Mouse (Mus musculus) midbrain, embryonic 16.5 days (tissue): ENCODE measurements around the gene Kcnj4. TPM values are rescaled to one million over a fixed set of nuclear protein-coding genes. Genes with fewer than 3 reads are reported as not detected.
A peak's percentile ranks its signal among the peaks of the same experiment; 100 is the strongest.
"Not testable (repeated sequence)": the region's sequence is repeated elsewhere in the genome, so short reads cannot be mapped to it uniquely, and the experiment has no call there.

Source experiments
- ATAC-seq: fragments of 200-750 bp; cut with Nextera tagmentation; 2 replicates; pipeline ENCODE4 v1.8.0; 2017; ENCODE audit warnings: moderate TSS enrichment
- H3K27ac ChIP-seq: fragments of 300-500 bp; sonication (generic); 2 replicates; pipeline ENCODE4 v1.5.1; 2014; ENCODE audit warnings: mild to moderate bottlenecking, low read length, mixed read lengths
- H3K27me3 ChIP-seq: fragments of 300-500 bp; sonication (generic); 2 replicates; pipeline ENCODE4 v1.6.1; 2014; ENCODE audit warnings: low read depth, low read length, mixed read lengths; ENCODE audit not compliant: control insufficient read depth, insufficient read depth
- H3K36me3 ChIP-seq: fragments of 300-500 bp; sonication (generic); 2 replicates; pipeline ENCODE4 v1.6.1; 2014; ENCODE audit warnings: mild to moderate bottlenecking, low read length, moderate library complexity, mixed read lengths; ENCODE audit not compliant: control insufficient read depth, insufficient read depth
- H3K4me1 ChIP-seq: fragments of 300-500 bp; sonication (generic); 2 replicates; pipeline ENCODE4 v1.6.1; 2014; ENCODE audit warnings: mild to moderate bottlenecking, low read length, mixed read lengths; ENCODE audit not compliant: control insufficient read depth, insufficient read depth
- H3K4me2 ChIP-seq: fragments of 300-500 bp; sonication (generic); 2 replicates; pipeline ENCODE4 v1.6.1; 2014; ENCODE audit warnings: mild to moderate bottlenecking, low read length, mixed read lengths
- H3K4me3 ChIP-seq: fragments of 300-500 bp; sonication (generic); 2 replicates; pipeline ENCODE4 v1.5.1; 2014; ENCODE audit warnings: low read depth, mild to moderate bottlenecking, low read length, moderate library complexity, mixed read lengths
- H3K9ac ChIP-seq: fragments of 300-500 bp; sonication (generic); 2 replicates; pipeline ENCODE4 v1.6.1; 2014; ENCODE audit warnings: low read depth, low read length, mixed read lengths
- H3K9me3 ChIP-seq: fragments of 300-500 bp; sonication (generic); replicated peaks from 2 replicates; pipeline ENCODE4 v1.6.1; 2014; ENCODE audit warnings: mild to moderate bottlenecking, low read length, mixed read lengths; ENCODE audit not compliant: control insufficient read depth, poor library complexity, severe bottlenecking
- WGBS: fragments of 180-500 bp; shearing (Covaris S2); extraction: QIAGEN DNeasy Blood & Tissue Kit; methylation state at CpG from one replicate; pipeline ENCODE4 v1.1.7; 2014; 5-methylcytosine and 5-hydroxymethylcytosine counted together
- polyA plus RNA-seq: library from polyadenylated mRNA; unstranded; fragments of >200 nt; fragmentation: Nextera tagmentation; extraction: Ambion mirVana; gene quantifications from 2 replicates; pipeline ENCODE4 v1.2.1, GENCODE M21; 2015

The Kcnj4 gene
- polyA plus RNA-seq, 1 experiment from 2014 or later = not detected

- Histone ChIP-seq H3K36me3 (no peaks in the 10 kb centered on the region), H3K9ac (no peak overlapping the region), H3K4me3 (no peak overlapping the region), H3K4me2 (no peak overlapping the region), H3K27me3 (no peaks in the 10 kb centered on the region), H3K27ac (no peak overlapping the region), H3K4me1 (peaks cover 7% of the 10 kb centered on the region; the same call in 1 of the 2 replicates), H3K9me3 (no peaks in the 10 kb centered on the region; the same call in 1 of the 2 replicates)
- WGBS = 94% methylated on average over 5 of the region's 5 CpGs
- no peak for ATAC-seq
Observed at GRCm38 (mm10) chr15:79473042-79473441, 32.0 kb downstream of the Kcnj4 start.

DNA sequence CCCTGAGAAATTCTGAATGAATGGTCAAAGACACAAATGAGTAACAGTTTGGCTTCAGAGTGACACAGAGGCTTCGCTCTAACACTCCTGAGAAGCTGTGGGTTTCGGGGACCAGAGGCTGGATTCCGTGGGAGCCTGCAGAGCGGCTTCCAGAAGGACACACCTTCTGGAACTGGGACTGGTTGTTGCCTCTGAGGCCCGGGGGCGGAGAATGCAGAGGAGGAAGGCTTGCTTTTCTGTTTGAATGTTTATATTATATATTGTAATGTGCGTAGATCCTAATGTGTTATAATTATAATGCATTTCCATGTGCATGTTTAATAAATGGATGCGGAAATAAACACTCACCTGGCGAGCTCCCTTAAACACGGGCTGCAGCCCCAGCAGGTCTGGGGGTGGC, 33.9 kb downstream of the Kcnj4 start:
- ATAC-seq = no peak
- H3K4me2 ChIP-seq = peak overlapping the region; percentile 46
- no peaks in the 10 kb centered on the region; the same call in 1 of the 2 replicates for H3K9me3 ChIP-seq
- peaks cover 7% of the 10 kb centered on the region; the same call in 1 of the 2 replicates for H3K4me1 ChIP-seq
- 54% methylated on average over 10 of the region's 10 CpGs for WGBS
- H3K36me3 ChIP-seq = no peaks in the 10 kb centered on the region
- no peaks in the 10 kb centered on the region for H3K27me3 ChIP-seq
- H3K27ac ChIP-seq = no peak overlapping the region
- H3K9ac ChIP-seq = peak overlapping the region; percentile 50
- peak overlapping the region; percentile 23 for H3K4me3 ChIP-seq

DNA sequence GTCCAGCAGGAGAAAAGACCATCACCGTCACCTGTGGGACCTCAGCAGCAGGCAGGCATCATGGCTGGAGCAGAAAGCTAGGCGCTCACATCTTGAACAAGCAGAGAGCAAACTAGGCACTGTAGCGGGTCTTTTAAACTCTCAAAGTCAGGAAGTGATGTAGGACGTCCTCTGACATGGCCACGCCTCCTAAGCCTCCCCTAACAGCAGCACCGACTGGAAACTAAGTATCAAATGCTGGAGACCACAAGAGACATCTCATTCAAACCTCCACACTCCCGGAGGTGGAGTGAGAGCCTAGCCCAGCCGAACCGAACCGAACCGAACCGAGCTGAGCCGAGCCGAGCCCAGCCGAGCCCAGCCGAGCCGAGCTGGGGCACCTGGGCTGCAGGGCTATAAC, 34.5 kb downstream of the Kcnj4 start:
- Histone ChIP-seq H3K4me2 (peak overlapping the region; percentile 46), H3K4me3 (peak overlapping the region; percentile 23), H3K4me1 (peaks cover 7% of the 10 kb centered on the region; the same call in 1 of the 2 replicates), H3K9ac (peak overlapping the region; percentile 50), H3K27me3 (no peaks in the 10 kb centered on the region), H3K36me3 (no peaks in the 10 kb centered on the region), H3K27ac (no peak overlapping the region), H3K9me3 (no peaks in the 10 kb centered on the region; the same call in 1 of the 2 replicates)
- no peak for ATAC-seq
- 29% methylated on average over 17 of the region's 17 CpGs for WGBS

- peaks cover 7% of the 10 kb centered on the region; the same call in 1 of the 2 replicates for H3K4me1 ChIP-seq
- no peak overlapping the region for H3K4me3 ChIP-seq
- 72% methylated on average over 5 of the region's 5 CpGs for WGBS
- H3K9ac ChIP-seq = no peak overlapping the region
- H3K27ac ChIP-seq = no peak overlapping the region
- no peak for ATAC-seq
- H3K27me3 ChIP-seq = no peaks in the 10 kb centered on the region
- no peaks in the 10 kb centered on the region for H3K36me3 ChIP-seq
- H3K9me3 ChIP-seq = no peaks in the 10 kb centered on the region
- no peak overlapping the region for H3K4me2 ChIP-seq
Observed at GRCm38 (mm10) chr15:79469577-79469976, 35.5 kb downstream of the Kcnj4 start.

DNA sequence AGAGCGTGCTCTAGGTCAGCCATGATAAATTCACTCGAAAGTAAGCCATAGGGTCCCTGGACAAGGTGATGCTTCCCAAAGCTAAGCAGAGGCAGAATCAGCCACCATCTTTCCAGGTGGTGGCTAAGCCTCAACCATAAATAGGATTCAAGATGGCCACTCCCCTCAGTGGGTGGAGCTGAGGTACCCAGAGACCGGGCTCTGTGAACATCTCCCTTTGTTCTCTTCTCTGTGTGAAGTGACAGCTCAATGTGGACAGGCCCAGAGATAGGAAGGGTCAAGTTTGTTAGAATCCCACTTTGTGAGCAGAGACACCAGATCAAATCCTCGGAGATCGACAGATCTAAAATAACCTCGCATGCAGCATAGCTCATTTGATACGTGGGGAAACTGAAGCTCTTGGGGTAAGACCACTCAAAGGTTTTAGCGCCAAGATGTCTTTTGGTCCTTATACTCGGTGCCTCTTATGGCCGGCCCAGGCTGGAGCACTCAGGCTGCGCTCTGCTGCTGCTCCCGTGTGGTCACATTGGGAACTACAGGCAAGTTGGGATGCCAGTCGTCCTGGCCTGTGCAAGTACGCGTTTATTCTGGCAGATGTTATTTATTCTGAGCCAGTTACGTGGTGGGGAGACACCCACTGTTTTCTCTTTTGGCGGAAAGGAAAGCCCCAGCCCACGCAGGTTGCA, 38.3 kb downstream of the Kcnj4 start:
- H3K4me3 ChIP-seq = no peak overlapping the region
- no peak overlapping the region for H3K4me2 ChIP-seq
- peaks cover 7% of the 10 kb centered on the region; the same call in 1 of the 2 replicates for H3K4me1 ChIP-seq
- no peaks in the 10 kb centered on the region for H3K27me3 ChIP-seq
- no peak overlapping the region for H3K27ac ChIP-seq
- ATAC-seq = peak; percentile 87
- no peak overlapping the region for H3K9ac ChIP-seq
- no peaks in the 10 kb centered on the region for H3K9me3 ChIP-seq
- 5% methylated on average over 18 of the region's 18 CpGs for WGBS
- H3K36me3 ChIP-seq = no peaks in the 10 kb centered on the region

DNA sequence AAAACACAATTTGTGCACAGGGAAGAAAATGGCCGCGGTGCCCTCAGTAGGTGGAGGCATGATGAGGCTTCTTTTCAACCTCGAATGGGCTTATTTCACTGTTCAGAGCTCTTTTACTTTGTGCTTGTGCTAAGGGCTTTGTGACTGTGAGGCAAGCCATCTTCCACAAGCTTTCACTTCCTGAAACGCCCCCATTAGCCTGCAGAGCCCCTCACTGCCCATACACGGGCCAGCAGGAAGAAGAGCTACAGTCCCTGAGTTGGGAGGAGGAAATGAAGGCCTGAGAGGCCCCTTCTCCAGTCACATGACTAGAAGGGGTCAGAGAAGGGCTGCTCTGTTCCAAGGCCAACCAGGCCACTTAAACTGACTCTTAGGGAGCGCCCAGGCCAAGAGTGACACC, 48.5 kb downstream of the Kcnj4 start:
- ATAC-seq = no peak
- 80% methylated on average over 6 of the region's 6 CpGs for WGBS

DNA sequence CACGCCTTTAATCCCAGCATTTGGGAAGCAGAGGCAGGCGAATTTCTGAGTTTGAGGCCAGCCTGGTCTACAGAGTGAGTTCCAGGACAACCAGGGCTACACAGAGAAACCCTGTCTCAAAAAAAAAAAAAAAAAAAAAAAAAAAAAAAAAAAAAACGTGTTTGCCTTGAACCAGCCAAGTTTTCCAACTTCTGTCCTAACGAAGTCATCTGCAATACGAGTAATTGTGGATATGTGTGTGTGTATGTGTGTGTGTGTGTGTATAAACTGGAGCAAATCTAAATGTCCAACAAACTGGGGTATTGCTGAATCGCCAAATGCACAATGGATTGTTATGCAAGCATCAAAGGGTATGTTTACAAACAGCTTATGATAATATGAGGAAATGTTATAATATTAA, 48.9 kb downstream of the Kcnj4 start:
- not testable (repeated sequence) for H3K4me1 ChIP-seq, H3K4me2 ChIP-seq
- WGBS = 48% methylated on average over 6 of the region's 6 CpGs

More for the DNA sequence above, 48.5 kb downstream of the Kcnj4 start:
- no peak overlapping the region for H3K4me2 ChIP-seq
- H3K27ac ChIP-seq = no peak overlapping the region
- H3K4me3 ChIP-seq = no peak overlapping the region
- no peak overlapping the region for H3K9ac ChIP-seq
- H3K36me3 ChIP-seq = no peaks in the 10 kb centered on the region
- H3K27me3 ChIP-seq = peaks cover 3% of the 10 kb centered on the region; the same call in 1 of the 2 replicates
- H3K9me3 ChIP-seq = no peaks in the 10 kb centered on the region
- peaks cover 10% of the 10 kb centered on the region for H3K4me1 ChIP-seq

DNA sequence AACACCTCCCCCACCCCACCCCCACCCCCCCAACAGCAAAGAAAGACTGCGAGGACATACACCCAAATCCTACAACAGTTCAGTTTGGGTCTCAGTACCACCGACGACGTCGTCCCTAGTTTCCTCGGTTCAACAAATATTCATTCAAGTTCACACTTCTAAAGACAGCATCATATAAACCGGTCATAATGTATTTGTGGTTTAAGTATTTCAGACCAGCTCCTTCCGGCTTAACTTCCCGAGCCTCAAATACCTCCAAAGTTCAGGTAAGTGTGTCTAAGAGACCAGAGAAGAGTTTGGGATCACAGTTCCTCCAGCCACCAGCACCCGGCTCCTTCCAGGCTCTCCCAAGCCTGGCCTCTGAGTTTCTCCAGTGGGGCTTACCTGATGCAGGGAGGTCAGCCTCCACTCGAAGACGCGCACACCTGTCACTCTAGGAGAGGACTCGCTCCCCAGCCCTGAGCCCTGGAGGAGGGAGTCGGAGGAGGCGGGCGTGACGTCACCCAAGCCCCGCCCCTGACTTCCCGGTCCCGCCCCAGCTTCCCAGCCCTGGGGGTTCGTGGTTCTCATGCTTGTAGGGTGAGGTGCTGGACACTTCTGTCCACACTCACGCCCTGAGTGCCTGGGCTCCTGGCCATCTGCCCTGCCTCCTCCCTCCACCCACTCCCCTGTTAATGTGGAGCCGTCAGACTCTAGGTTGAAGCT, 49.8 kb downstream of the Kcnj4 start, which contains the start of gene Csnk1e:
Csnk1e (minus strand) TSS at position 461 of the 705 bp plus-strand sequence.
- H3K36me3 ChIP-seq = no peaks in the 10 kb centered on the region
- H3K9me3 ChIP-seq = no peaks in the 10 kb centered on the region
- 0 out of 2 replicates have a peak, but pooled peaks have one; percentile 39 for ATAC-seq
- H3K27ac ChIP-seq = no peak within 1 kb of the TSS
- H3K9ac ChIP-seq = peak within 1 kb of the TSS; percentile 22
- peaks cover 3% of the 10 kb centered on the region; the same call in 1 of the 2 replicates for H3K27me3 ChIP-seq
- H3K4me3 ChIP-seq = peak within 1 kb of the TSS; percentile 34
- H3K4me2 ChIP-seq = peak within 1 kb of the TSS; percentile 60
- 3% methylated on average over 22 of the region's 24 CpGs for WGBS
- peaks cover 10% of the 10 kb centered on the region for H3K4me1 ChIP-seq

More for the DNA sequence above, 48.9 kb downstream of the Kcnj4 start:
- H3K9ac ChIP-seq, H3K9me3 ChIP-seq, H3K36me3 ChIP-seq, H3K27me3 ChIP-seq, H3K4me3 ChIP-seq, ATAC-seq, H3K27ac ChIP-seq: not testable (repeated sequence)

DNA sequence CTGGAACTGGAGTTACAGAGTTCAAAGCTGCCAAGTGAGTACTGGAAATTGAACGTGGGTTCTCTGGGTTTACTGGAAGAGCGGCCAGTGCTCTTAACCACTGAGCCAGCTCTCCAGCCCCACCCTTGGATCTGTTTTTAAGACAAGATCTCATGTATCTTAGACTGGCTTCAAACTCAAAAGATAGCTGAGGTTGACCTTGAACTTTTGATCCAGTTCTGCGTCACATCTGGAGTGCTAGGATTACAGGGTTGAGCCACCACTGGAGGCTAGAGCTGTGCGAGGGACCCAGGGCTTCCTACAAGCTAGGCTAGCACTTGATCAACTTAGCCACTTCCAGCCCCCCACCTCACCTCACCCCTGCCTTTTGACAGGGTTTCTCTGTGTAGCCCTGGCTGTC, 51.2 kb downstream of the Kcnj4 start:
- no peaks in the 10 kb centered on the region for H3K9me3 ChIP-seq
- ATAC-seq = no peak
- no peak overlapping the region for H3K4me3 ChIP-seq
- H3K27ac ChIP-seq = no peak overlapping the region
- H3K27me3 ChIP-seq = peaks cover 3% of the 10 kb centered on the region; the same call in 1 of the 2 replicates
- H3K4me1 ChIP-seq = peaks cover 10% of the 10 kb centered on the region
- no peaks in the 10 kb centered on the region for H3K36me3 ChIP-seq
- H3K4me2 ChIP-seq = no peak overlapping the region
- no peak overlapping the region for H3K9ac ChIP-seq
- 89% methylated on average over 4 of the region's 4 CpGs for WGBS
